Mouse (Mus musculus) kidney, embryonic 14.5 days (tissue): ENCODE measurements around the gene Kcnn1. TPM values are rescaled to one million over a fixed set of nuclear protein-coding genes. Genes with fewer than 3 reads are reported as not detected.

Source experiments
- microRNA-seq: library from miRNA; unstranded; fragments of <30 nt; microRNA quantifications from one replicate; pipeline ENCODE4, GENCODE M21; 2016
- polyA plus RNA-seq: library from polyadenylated mRNA; unstranded; fragments of >200 nt; fragmentation: Nextera tagmentation; extraction: Ambion mirVana; gene quantifications from 2 replicates; pipeline ENCODE4 v1.2.1, GENCODE M21; 2014

The Kcnn1 gene
- polyA plus RNA-seq, 1 experiment from 2014 or later, result 2.6 TPM

Small RNAs within 50 kb of the gene (microRNA-seq; reads per million reads assigned to microRNA genes)
- not detected for gene Mir7067
- not detected for gene Mir7240

Other genes starting within 250 kb of the Kcnn1 start
- gene Lrrc25, start 247.1 kb downstream of the Kcnn1 start, polyA plus RNA-seq, result 1.1 and 1.4 TPM in 2 replicates
- gene Gdf15, start 230.8 kb downstream of the Kcnn1 start, polyA plus RNA-seq, result 0.31 and 0.41 TPM in 2 replicates
- gene Pgpep1, start 202.9 kb downstream of the Kcnn1 start, polyA plus RNA-seq, result 62.2 and 62.6 TPM in 2 replicates
- 353 and 447 TPM in 2 replicates for gene Lsm4, start 190.0 kb downstream of the Kcnn1 start, polyA plus RNA-seq
- 95.1 and 117 TPM in 2 replicates for gene Jund, start 164.3 kb downstream of the Kcnn1 start, polyA plus RNA-seq
- 0.12 TPM in 1 of 2 replicates, not detected in the other for gene Iqcn, start 159.8 kb downstream of the Kcnn1 start, polyA plus RNA-seq
- gene Gm3336, start 144.7 kb downstream of the Kcnn1 start, polyA plus RNA-seq, result 0.23 and 0.73 TPM in 2 replicates
- gene Pde4c, start 139.5 kb downstream of the Kcnn1 start, polyA plus RNA-seq, result 2.5 and 4.0 TPM in 2 replicates
- gene Rab3a, start 108.6 kb downstream of the Kcnn1 start, polyA plus RNA-seq, result 14.3 and 16.4 TPM in 2 replicates
- 47.9 and 52.7 TPM in 2 replicates for gene Mpv17l2, start 102.3 kb downstream of the Kcnn1 start, polyA plus RNA-seq
- gene Pik3r2, start 86.5 kb downstream of the Kcnn1 start, polyA plus RNA-seq, result 33.3 and 49.1 TPM in 2 replicates
- gene Mast3, start 58.2 kb downstream of the Kcnn1 start, polyA plus RNA-seq, result 13.4 and 17.2 TPM in 2 replicates
- gene Il12rb1, start 54.8 kb downstream of the Kcnn1 start, polyA plus RNA-seq, result not detected in 2 replicates
- gene Arrdc2, start 23.5 kb downstream of the Kcnn1 start, polyA plus RNA-seq, result 4.7 and 5.7 TPM in 2 replicates
- 117 and 142 TPM in 2 replicates for gene Ccdc124, start 10.7 kb upstream of the Kcnn1 start, polyA plus RNA-seq
- 0.09 and 0.19 TPM in 2 replicates for gene Slc5a5, start 29.5 kb upstream of the Kcnn1 start, polyA plus RNA-seq
- gene Rpl18a, start 34.2 kb upstream of the Kcnn1 start, polyA plus RNA-seq, result 5,375 and 6,285 TPM in 2 replicates
- gene Map1s, start 42.7 kb upstream of the Kcnn1 start, polyA plus RNA-seq, result 32.1 and 43.4 TPM in 2 replicates